Mouse (Mus musculus) intestine, embryonic 15.5 days (tissue): ENCODE measurements at regions not wholly inside any gene's neighbourhood (a gene's known extent, or its start where the extent isn't known, plus 50 kb on each side); places are given as distances from the start of the nearest gene placed in this dataset.
A peak's percentile ranks its signal among the peaks of the same experiment; 100 is the strongest.

Source experiments
- ATAC-seq: fragments of 200-750 bp; cut with Nextera tagmentation; 2 replicates; pipeline ENCODE4 v1.8.0; 2017; ENCODE audit warnings: moderate TSS enrichment, moderate library complexity
- H3K27ac ChIP-seq: fragments of 300-500 bp; sonication (generic); 2 replicates; pipeline ENCODE4 v1.5.1; 2015; ENCODE audit warnings: mild to moderate bottlenecking, inconsistent platforms
- H3K27me3 ChIP-seq: fragments of 300-500 bp; sonication (generic); replicated peaks from 2 replicates; pipeline ENCODE4 v1.6.1; 2015; ENCODE audit warnings: inconsistent platforms
- H3K36me3 ChIP-seq: fragments of 300-500 bp; sonication (generic); 2 replicates; pipeline ENCODE4 v1.6.1; 2015; ENCODE audit warnings: inconsistent platforms
- H3K4me1 ChIP-seq: fragments of 300-500 bp; sonication (generic); replicated peaks from 2 replicates; pipeline ENCODE4 v1.6.1; 2015; ENCODE audit warnings: inconsistent platforms
- H3K4me2 ChIP-seq: fragments of 300-500 bp; sonication (generic); replicated peaks from 2 replicates; pipeline ENCODE4 v1.6.1; 2015; ENCODE audit warnings: mild to moderate bottlenecking, inconsistent platforms
- H3K4me3 ChIP-seq: fragments of 300-500 bp; sonication (generic); replicated peaks from 2 replicates; pipeline ENCODE4 v1.5.1; 2015; ENCODE audit warnings: inconsistent platforms
- H3K9ac ChIP-seq: fragments of 300-500 bp; sonication (generic); 2 replicates; pipeline ENCODE4 v1.6.1; 2015; ENCODE audit warnings: inconsistent platforms
- H3K9me3 ChIP-seq: fragments of 300-500 bp; sonication (generic); 2 replicates; pipeline ENCODE4 v1.6.1; 2016; ENCODE audit warnings: inconsistent platforms
- WGBS: fragments of 180-500 bp; shearing (Covaris S2); methylation state at CpG from one replicate; pipeline ENCODE4 v1.1.7; 2015; 5-methylcytosine and 5-hydroxymethylcytosine counted together

- H3K4me1 ChIP-seq = no peaks in the 10 kb centered on the region
Measured at GRCm38 (mm10) chr1:14485746-14486145, 1607.4 kb downstream of the 4930444P10Rik start.

GRCm38 (mm10) chr1:14484121-14484916 is 1608.8 kb downstream of the 4930444P10Rik start:
- Histone ChIP-seq H3K27ac (no peak overlapping the region), H3K36me3 (no peaks in the 10 kb centered on the region), H3K27me3 (no peaks in the 10 kb centered on the region), H3K9me3 (no peaks in the 10 kb centered on the region), H3K9ac (no peak overlapping the region), H3K4me3 (no peak overlapping the region), H3K4me1 (no peaks in the 10 kb centered on the region), H3K4me2 (no peak overlapping the region)
- WGBS = 85% methylated on average over 6 of the region's 6 CpGs
- peak; percentile 58; the same call in 1 of the 2 replicates for ATAC-seq

More at GRCm38 (mm10) chr1:14485746-14486145, 1607.4 kb downstream of the 4930444P10Rik start:
- Histone ChIP-seq H3K27ac (no peak overlapping the region), H3K27me3 (no peaks in the 10 kb centered on the region), H3K9me3 (no peaks in the 10 kb centered on the region), H3K9ac (no peak overlapping the region), H3K4me2 (no peak overlapping the region), H3K4me3 (no peak overlapping the region), H3K36me3 (no peaks in the 10 kb centered on the region)
- ATAC-seq = no peak
- 52% methylated on average over 2 of the region's 2 CpGs for WGBS

- Histone ChIP-seq H3K4me3 (no peak overlapping the region), H3K4me2 (no peak overlapping the region), H3K27me3 (no peaks in the 10 kb centered on the region), H3K4me1 (no peaks in the 10 kb centered on the region), H3K9ac (no peak overlapping the region), H3K36me3 (no peaks in the 10 kb centered on the region), H3K9me3 (no peaks in the 10 kb centered on the region), H3K27ac (no peak overlapping the region)
- WGBS = 32% methylated on average over 3 of the region's 3 CpGs
- ATAC-seq = no peak
Measured at GRCm38 (mm10) chr1:14472294-14472693, 1620.8 kb downstream of the 4930444P10Rik start.

GRCm38 (mm10) chr1:14471551-14471950 is 1621.6 kb downstream of the 4930444P10Rik start:
- Histone ChIP-seq H3K4me1 (no peaks in the 10 kb centered on the region), H3K27me3 (no peaks in the 10 kb centered on the region), H3K4me3 (no peak overlapping the region), H3K27ac (no peak overlapping the region), H3K36me3 (no peaks in the 10 kb centered on the region), H3K4me2 (no peak overlapping the region), H3K9me3 (no peaks in the 10 kb centered on the region), H3K9ac (no peak overlapping the region)
- ATAC-seq = no peak
- 42% methylated on average over 2 of the region's 2 CpGs for WGBS

GRCm38 (mm10) chr1:14464788-14465482 is 1628.2 kb downstream of the 4930444P10Rik start:
- no peak overlapping the region for H3K4me3 ChIP-seq
- H3K27me3 ChIP-seq = no peaks in the 10 kb centered on the region
- ATAC-seq = peak; percentile 75; the same call in 1 of the 2 replicates
- no peak overlapping the region for H3K9ac ChIP-seq
- H3K9me3 ChIP-seq = no peaks in the 10 kb centered on the region
- H3K27ac ChIP-seq = no peak overlapping the region
- H3K4me2 ChIP-seq = no peak overlapping the region
- H3K4me1 ChIP-seq = peaks cover 5% of the 10 kb centered on the region; the same call in 1 of the 2 replicates
- 17% methylated on average over 5 of the region's 5 CpGs for WGBS
- no peaks in the 10 kb centered on the region for H3K36me3 ChIP-seq

- 28% methylated on average over 3 of the region's 3 CpGs for WGBS
- Histone ChIP-seq H3K27ac (no peak overlapping the region), H3K4me2 (no peak overlapping the region), H3K9ac (no peak overlapping the region), H3K9me3 (no peaks in the 10 kb centered on the region), H3K4me1 (peaks cover 5% of the 10 kb centered on the region; the same call in 1 of the 2 replicates), H3K36me3 (no peaks in the 10 kb centered on the region), H3K4me3 (no peak overlapping the region), H3K27me3 (no peaks in the 10 kb centered on the region)
- ATAC-seq = no peak
Measured at GRCm38 (mm10) chr1:14462496-14462895, 1630.6 kb downstream of the 4930444P10Rik start.

GRCm38 (mm10) chr1:14460811-14461210 is 1632.3 kb downstream of the 4930444P10Rik start:
- 61% methylated on average over 4 of the region's 4 CpGs for WGBS
- H3K4me2 ChIP-seq = no peak overlapping the region
- no peak overlapping the region for H3K9ac ChIP-seq
- no peaks in the 10 kb centered on the region for H3K27me3 ChIP-seq
- H3K36me3 ChIP-seq = no peaks in the 10 kb centered on the region
- H3K9me3 ChIP-seq = no peaks in the 10 kb centered on the region
- no peak for ATAC-seq
- H3K4me3 ChIP-seq = no peak overlapping the region
- peaks cover 5% of the 10 kb centered on the region; the same call in 1 of the 2 replicates for H3K4me1 ChIP-seq
- no peak overlapping the region for H3K27ac ChIP-seq

- Histone ChIP-seq H3K4me3 (no peak overlapping the region), H3K4me1 (no peaks in the 10 kb centered on the region), H3K9me3 (no peaks in the 10 kb centered on the region), H3K27me3 (no peaks in the 10 kb centered on the region), H3K4me2 (no peak overlapping the region), H3K27ac (no peak overlapping the region), H3K9ac (no peak overlapping the region), H3K36me3 (no peaks in the 10 kb centered on the region)
- no peak for ATAC-seq
- 71% methylated on average over 2 of the region's 2 CpGs for WGBS
Measured at GRCm38 (mm10) chr1:14429326-14429725, 1663.8 kb downstream of the 4930444P10Rik start.

GRCm38 (mm10) chr1:14421030-14421429 is 1672.1 kb downstream of the 4930444P10Rik start:
- H3K9ac ChIP-seq = no peak overlapping the region
- H3K9me3 ChIP-seq = no peaks in the 10 kb centered on the region
- no peak overlapping the region for H3K4me3 ChIP-seq
- 80% methylated on average over 1 of the region's 1 CpGs for WGBS
- H3K27me3 ChIP-seq = no peaks in the 10 kb centered on the region
- no peaks in the 10 kb centered on the region for H3K36me3 ChIP-seq
- H3K27ac ChIP-seq = no peak overlapping the region
- H3K4me1 ChIP-seq = no peaks in the 10 kb centered on the region
- H3K4me2 ChIP-seq = no peak overlapping the region
- ATAC-seq = no peak

GRCm38 (mm10) chr1:14413826-14414445 is 1679.2 kb downstream of the 4930444P10Rik start:
- WGBS = 80% methylated on average over 4 of the region's 4 CpGs
- Histone ChIP-seq H3K9ac (no peak overlapping the region), H3K36me3 (no peaks in the 10 kb centered on the region), H3K4me2 (no peak overlapping the region), H3K27ac (no peak overlapping the region), H3K9me3 (no peaks in the 10 kb centered on the region), H3K4me1 (no peaks in the 10 kb centered on the region), H3K4me3 (no peak overlapping the region), H3K27me3 (no peaks in the 10 kb centered on the region)
- no peak for ATAC-seq

GRCm38 (mm10) chr1:14369957-14370833 is 1722.9 kb downstream of the 4930444P10Rik start:
- Histone ChIP-seq H3K4me1 (no peaks in the 10 kb centered on the region), H3K27ac (no peak overlapping the region), H3K27me3 (no peaks in the 10 kb centered on the region), H3K36me3 (no peaks in the 10 kb centered on the region), H3K4me2 (no peak overlapping the region), H3K4me3 (no peak overlapping the region), H3K9ac (no peak overlapping the region), H3K9me3 (no peaks in the 10 kb centered on the region)
- WGBS = 78% methylated on average over 3 of the region's 3 CpGs
- no peak for ATAC-seq
